Mouse (Mus musculus) ES-E14 (cell line): ENCODE results near the gene Cachd1. TPM values are rescaled to one million over a fixed set of nuclear protein-coding genes. Genes with fewer than 3 reads are reported as not detected.

Source experiments
- DNase-seq: peaks from one replicate; pipeline ENCODE4 v3.0.0-alpha.2; 2013; ENCODE audit warnings: low read depth, low spot score
- H3K27ac ChIP-seq: 2 replicates; pipeline ENCODE4 v1.5.1; 2012; ENCODE audit warnings: low read depth, mild to moderate bottlenecking, low read length, moderate library complexity, mixed read lengths; ENCODE audit not compliant: poor library complexity, insufficient read depth, severe bottlenecking
- H3K36me3 ChIP-seq: 2 replicates; pipeline ENCODE4 v1.6.1; 2012; ENCODE audit warnings: mild to moderate bottlenecking, low read length, moderate library complexity, mixed read lengths; ENCODE audit not compliant: control insufficient read depth, poor library complexity, insufficient read depth, severe bottlenecking
- H3K4me1 ChIP-seq, 2 experiments: fragments of 150-350 bp in 1 of 2; sonication (generic) in 1 of 2; 2 replicates each; pipeline ENCODE4 v1.6.1; 2012; ENCODE audit warnings: low read length in 2 of 2, mild to moderate bottlenecking in 1 of 2, mixed read lengths in 1 of 2; ENCODE audit not compliant: control insufficient read depth in 2 of 2, insufficient read depth in 2 of 2, poor library complexity in 1 of 2
- H3K4me3 ChIP-seq, 2 experiments: fragments of 150-350 bp in 1 of 2; sonication (generic) in 1 of 2; 2 replicates each; pipeline ENCODE4 v1.5.1; 2012; ENCODE audit warnings: low read length in 2 of 2, low read depth in 1 of 2, mild to moderate bottlenecking in 1 of 2, mixed read lengths in 1 of 2; ENCODE audit not compliant: insufficient read depth in 1 of 2, poor library complexity in 1 of 2, severe bottlenecking in 1 of 2
- H3K9ac ChIP-seq: 2 replicates; pipeline ENCODE4 v1.6.1; 2012; ENCODE audit warnings: low read depth, mild to moderate bottlenecking, low read length, mixed read lengths; ENCODE audit not compliant: poor library complexity, insufficient read depth, severe bottlenecking
- H3K9me3 ChIP-seq: fragments of 150-350 bp; sonication (generic); 2 replicates; pipeline ENCODE4 v1.6.1; 2012; ENCODE audit warnings: low read depth, mild to moderate bottlenecking, low read length; ENCODE audit not compliant: control insufficient read depth, insufficient read depth
- CHD2 ChIP-seq: IDR thresholded peaks from 2 replicates; pipeline ENCODE4 v1.6.1; 2014; ENCODE audit warnings: mild to moderate bottlenecking, low read depth, low read length, inconsistent platforms
- HCFC1 ChIP-seq: IDR thresholded peaks from 2 replicates; pipeline ENCODE4 v1.6.1; 2012; ENCODE audit warnings: low read length, inconsistent platforms, borderline replicate concordance; ENCODE audit not compliant: insufficient read depth
- MAFK ChIP-seq: IDR thresholded peaks from 2 replicates; pipeline ENCODE4 v1.6.1; 2014; ENCODE audit warnings: mild to moderate bottlenecking, low read depth, low read length, inconsistent platforms; ENCODE audit not compliant: insufficient read depth
- ZC3H11A ChIP-seq: IDR thresholded peaks from 2 replicates; pipeline ENCODE4 v1.6.1; 2012; ENCODE audit warnings: low read depth, mild to moderate bottlenecking, inconsistent platforms, low read length, borderline replicate concordance
- ZNF384 ChIP-seq: IDR thresholded peaks from 2 replicates; pipeline ENCODE4 v1.6.1; 2012; ENCODE audit warnings: low read depth, low read length, inconsistent platforms
- in situ Hi-C, 2 experiments: fragments of 600-800 bp; cut with MboI; formaldehyde crosslinking; loops; one replicate each; pipeline ENCODE4 v1.15.1; 2025; ENCODE audit warnings: low sequenced_read_pairs in 2 of 2, inconsistent platforms in 1 of 2; ENCODE audit not compliant: unreplicated experiment in 2 of 2
- total RNA-seq: library from RNA; depleted of rRNA; stranded (reverse); fragments of 300-350 nt; gene quantifications from 2 replicates; pipeline ENCODE4 v1.2.3, GENCODE M21; 2012

The Cachd1 gene
- total RNA-seq, 1 experiment, result 7.6 TPM

DNA sequence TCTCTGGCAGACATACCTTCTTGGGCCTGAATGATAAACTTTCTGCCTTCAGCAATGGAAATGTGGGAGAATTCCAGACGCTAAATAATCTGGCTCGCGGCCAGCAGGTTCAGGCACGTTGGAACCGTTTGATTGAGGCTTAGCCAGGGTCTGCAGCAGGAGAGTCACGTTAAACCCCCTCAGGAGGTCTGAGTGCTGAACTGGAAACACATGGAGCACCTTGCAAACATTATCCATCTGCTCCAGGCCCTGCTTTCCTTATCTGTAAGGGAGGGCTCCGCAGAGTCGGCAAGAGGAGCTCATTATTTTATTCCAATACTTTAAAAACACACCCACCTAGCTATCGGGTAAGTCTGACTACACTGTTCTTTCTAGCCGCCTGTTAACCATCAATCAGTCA lies 52.3 kb downstream of the Cachd1 start:
- Histone ChIP-seq H3K27ac (no peak overlapping the region), H3K9me3 (no peaks in the 10 kb centered on the region), H3K9ac (no peak overlapping the region), H3K36me3 (no peaks in the 10 kb centered on the region), H3K4me3 (no peak overlapping the region), H3K4me1 (peaks cover 0 to 6% of the 10 kb centered on the region in 2 experiments; a peak in 3 of 4 replicates)
- DNase-seq, result no peak
- in situ Hi-C loops, result no loop called here
- TF ChIP-seq ZC3H11A (no peak), CHD2 (no peak), HCFC1 (no peak), MAFK (no peak), ZNF384 (no peak)

DNA sequence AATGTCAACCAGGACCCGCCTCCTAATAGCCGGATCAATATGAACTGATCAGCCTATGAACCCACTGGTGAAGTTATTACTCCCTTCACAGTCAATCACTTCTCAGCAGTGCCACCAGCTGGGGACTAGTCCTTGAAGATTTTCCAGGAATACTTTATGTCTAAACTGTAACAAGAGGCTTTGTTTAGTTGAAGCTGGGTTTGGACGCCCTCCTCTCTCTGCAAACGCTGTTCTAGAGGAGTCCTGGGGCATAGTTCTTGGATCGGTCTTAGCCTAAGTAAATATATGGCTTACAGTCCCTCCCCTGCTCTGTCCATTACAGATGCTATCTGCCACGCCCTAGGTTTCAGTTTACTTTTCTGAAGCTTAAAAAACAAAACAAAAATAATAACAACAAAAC lies 60.7 kb downstream of the Cachd1 start:
- Histone ChIP-seq H3K4me1 (0 out of 4 replicates have a peak, but pooled peaks cover 0 to 4% of the 10 kb centered on the region in 2 experiments), H3K27ac (no peak overlapping the region)
- DNase-seq, result no peak

DNA sequence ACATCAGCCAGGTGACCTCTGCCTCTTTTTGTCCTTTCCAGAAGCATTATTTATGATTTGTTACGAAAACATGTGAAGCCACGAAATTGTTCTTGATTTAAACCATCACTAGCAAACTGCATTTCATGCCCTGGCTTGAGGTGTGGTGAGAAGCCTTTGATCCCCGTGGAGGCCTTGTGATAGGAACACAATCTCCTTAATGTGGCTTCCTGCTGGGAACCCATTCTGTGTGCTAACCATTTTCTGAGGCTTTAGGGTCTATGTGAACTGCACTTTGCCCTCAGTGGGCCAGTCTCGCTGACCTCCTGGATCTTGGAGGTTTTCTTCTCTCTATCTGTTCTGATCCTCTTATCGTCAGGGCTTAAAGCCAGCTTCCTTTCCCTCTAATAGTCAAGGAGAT lies 66.2 kb downstream of the Cachd1 start:
- Histone ChIP-seq H3K27ac (no peak overlapping the region), H3K4me1 (no peaks in the 10 kb centered on the region), H3K9me3 (no peaks in the 10 kb centered on the region), H3K36me3 (no peaks in the 10 kb centered on the region), H3K9ac (no peak overlapping the region), H3K4me3 (no peak overlapping the region)
- peak; percentile 47 for DNase-seq
- in situ Hi-C loops, result no loop called here
- TF ChIP-seq CHD2 (no peak), ZC3H11A (no peak), MAFK (no peak), HCFC1 (no peak), ZNF384 (no peak)

More for the DNA sequence above, 60.7 kb downstream of the Cachd1 start:
- H3K36me3 ChIP-seq, result no peaks in the 10 kb centered on the region
- no peak overlapping the region for H3K4me3 ChIP-seq
- H3K9ac ChIP-seq, result no peak overlapping the region
- no peaks in the 10 kb centered on the region for H3K9me3 ChIP-seq
- TF ChIP-seq ZNF384, result no peak
- in situ Hi-C loops, result no loop called here

DNA sequence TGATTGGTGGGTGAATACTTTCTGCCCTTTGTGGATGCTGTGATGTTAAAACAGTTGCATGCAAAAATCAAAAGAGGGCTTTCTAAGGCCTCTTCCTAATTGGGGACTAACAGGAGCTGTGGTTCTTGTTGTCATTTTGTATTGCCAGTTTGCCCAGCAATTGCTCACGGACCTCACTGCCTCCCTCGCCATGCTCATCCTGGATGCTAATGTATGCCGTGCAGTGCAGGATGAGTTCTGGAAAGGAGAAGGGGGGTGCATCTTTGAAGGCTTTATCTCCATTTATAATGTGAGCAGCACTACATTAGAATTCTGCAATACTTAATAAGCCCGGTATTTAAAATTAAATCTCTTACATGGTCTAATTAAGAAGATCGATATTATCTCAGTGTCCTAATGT lies 66.6 kb downstream of the Cachd1 start:
- Histone ChIP-seq H3K27ac (no peak overlapping the region), H3K4me3 (no peak overlapping the region), H3K36me3 (no peaks in the 10 kb centered on the region), H3K9ac (no peak overlapping the region), H3K4me1 (no peaks in the 10 kb centered on the region), H3K9me3 (no peaks in the 10 kb centered on the region)
- in situ Hi-C loops, result no loop called here
- TF ChIP-seq ZNF384, result no peak
- no peak for DNase-seq

DNA sequence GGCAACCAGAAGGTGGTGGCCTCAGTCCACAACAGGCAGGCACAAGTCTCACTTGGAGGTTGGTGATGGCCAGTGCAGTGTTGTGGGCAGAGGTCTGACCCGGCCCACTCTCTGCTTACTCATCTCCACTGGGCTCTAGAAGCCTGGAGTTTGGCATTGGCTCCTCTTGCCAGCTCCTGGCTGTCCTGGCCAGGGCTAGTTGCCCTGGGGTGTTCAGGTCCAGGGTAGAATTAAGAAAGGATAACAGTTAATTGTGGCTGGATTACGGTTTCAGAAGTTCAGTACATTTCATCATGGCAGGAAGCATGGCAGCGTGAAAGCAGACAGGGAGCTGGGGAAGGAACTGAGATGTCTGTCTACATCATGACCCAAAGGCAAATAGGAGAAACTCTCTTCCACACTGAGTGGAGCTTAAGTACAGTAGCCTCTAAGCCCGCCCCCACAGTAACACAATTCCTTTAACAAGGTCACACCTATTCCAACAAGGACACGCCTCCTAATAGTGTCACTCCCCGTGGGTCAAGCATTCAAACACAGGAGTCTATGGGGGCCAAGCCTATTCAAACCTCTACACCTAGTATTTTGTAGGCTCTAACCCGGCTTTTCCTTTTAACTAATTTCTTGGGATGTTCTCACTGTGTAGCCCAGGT lies 74.5 kb downstream of the Cachd1 start:
- H3K27ac ChIP-seq, result no peak overlapping the region
- TF ChIP-seq MAFK, result no peak
- TF ChIP-seq HCFC1, result no peak
- no peak for TF ChIP-seq ZC3H11A
- no peak for TF ChIP-seq CHD2
- no peak for TF ChIP-seq ZNF384
- H3K4me3 ChIP-seq, result no peak overlapping the region
- peak; percentile 38 for DNase-seq
- no peaks in the 10 kb centered on the region for H3K9me3 ChIP-seq
- in situ Hi-C loops, result no loop called here
- no peak overlapping the region for H3K9ac ChIP-seq
- H3K36me3 ChIP-seq, result no peaks in the 10 kb centered on the region
- peaks cover 0 to 6% of the 10 kb centered on the region in 2 experiments; a peak in 1 of 4 replicates for H3K4me1 ChIP-seq
